Mouse (Mus musculus) bone marrow macrophage, adult 2 months (primary cell): ENCODE results near the gene Neurog1.

ENCODE experiments used
- CTCF ChIP-seq: IDR thresholded peaks from 2 replicates; pipeline ENCODE4 v1.5.1; 2012; ENCODE audit warnings: low read depth, mild to moderate bottlenecking, low read length, moderate library complexity
- POLR2A ChIP-seq: IDR thresholded peaks from 2 replicates; pipeline ENCODE4 v1.6.1; 2012; ENCODE audit warnings: mild to moderate bottlenecking, low read depth, low read length, borderline replicate concordance

DNA sequence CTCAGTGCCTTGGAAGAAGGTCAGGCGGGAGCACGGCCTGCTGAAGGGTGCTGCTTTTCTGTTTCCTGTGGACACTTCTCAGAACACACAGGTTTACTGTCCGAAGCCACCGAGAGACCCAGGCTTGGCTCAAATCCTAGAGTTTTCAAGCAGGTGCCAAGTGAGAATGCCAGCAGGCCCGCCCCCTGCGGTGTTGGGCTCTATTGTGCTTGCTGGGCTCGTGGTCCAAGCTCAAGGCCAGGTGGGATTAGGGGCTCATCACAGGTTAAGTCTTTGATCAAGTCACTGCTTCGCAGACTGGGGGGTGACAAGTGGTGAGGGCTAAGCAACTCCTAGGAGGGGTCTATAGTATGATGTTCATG is 44.7 kb upstream of the Neurog1 start:
- no peak for TF ChIP-seq POLR2A
- TF ChIP-seq CTCF: no peak
